Comparison of ENCODE assay signal across 15 mouse cellular contexts in the genomic region with DNA sequence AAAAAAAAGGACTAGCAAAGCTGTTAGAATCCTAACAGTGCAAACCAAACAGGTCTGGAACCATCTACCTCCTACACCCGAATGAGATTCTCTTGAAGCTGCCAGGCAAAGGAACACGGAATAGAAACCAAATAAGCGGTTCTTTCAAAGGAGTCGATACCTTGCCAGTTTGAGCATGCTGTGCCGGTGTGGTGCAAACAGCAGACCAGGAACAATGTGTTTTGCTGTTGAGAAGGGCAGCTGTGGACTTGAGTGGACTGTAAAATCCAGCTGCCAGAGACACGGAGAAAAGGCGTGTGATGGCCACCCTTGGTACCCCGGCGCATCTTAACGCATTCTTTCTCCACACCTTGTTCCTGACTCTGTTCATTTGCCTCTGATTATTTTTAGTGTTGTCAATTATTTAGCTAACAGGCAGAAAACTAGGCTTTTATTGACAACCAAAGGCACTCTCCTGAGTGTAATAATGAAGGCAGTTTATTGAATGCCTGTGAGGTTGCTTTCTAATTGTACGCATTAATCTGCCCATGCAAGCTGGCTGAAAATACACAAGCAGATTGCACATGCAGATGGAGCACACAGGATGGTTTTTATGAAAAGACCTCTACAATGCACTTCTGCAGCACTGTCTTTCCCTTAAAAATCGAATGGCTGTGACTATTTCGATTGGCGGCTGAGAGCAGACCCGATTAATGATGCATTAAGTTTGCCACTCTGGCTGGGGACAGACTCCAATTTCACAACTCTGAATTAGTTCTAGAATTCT. TPM values are rescaled to one million over a fixed set of nuclear protein-coding genes. Genes with fewer than 3 reads are reported as not detected.
A peak's percentile ranks its signal among the peaks of the same experiment; 100 is the strongest.
DNase-seq lines count a peak whose midpoint lies in the region; ATAC-seq lines count a peak whose summit lies in the region.
"Had no signal": no experiment of that assay in that cellular context is flagged by ENCODE, and none has a peak within 500 bp of the region (broad histone marks: within the 10 kb centered on the region; RNA-seq: fewer than 3 reads in every experiment).

No protein-coding gene starts in this region.

- DNase-seq in frontal cortex, postnatal 25 days (ENCODE audit: low spot score in 2 of 2), result no peak
- peak; percentile 75 for DNase-seq in layer of hippocampus, adult 9-10 months (ENCODE audit: low spot score)
- no peak for DNase-seq in adrenal gland, postnatal 10 days
- no peak for DNase-seq in kidney, adult 18-20 months
- DNase-seq in thymus, postnatal 25 days, result no peak
- DNase-seq: adrenal gland, postnatal 14 days; kidney, adult 2 months; liver; lung, postnatal 14 days; right cerebral cortex, postnatal 14 days had no signal

- H3K36me3 ChIP-seq in forebrain, embryonic 16.5 days (ENCODE audit: control insufficient read depth, insufficient read depth), result no peaks in the 10 kb centered on the region
- no peaks in the 10 kb centered on the region for H3K36me3 ChIP-seq in midbrain, embryonic 16.5 days (ENCODE audit: control insufficient read depth, insufficient read depth, low read length)
- H3K36me3 ChIP-seq: heart, embryonic 13.5 days had no signal

- H3K9ac ChIP-seq in forebrain, embryonic 16.5 days (replicated peaks; ENCODE audit: low read depth, low read length), result no peak overlapping the region
- H3K9ac ChIP-seq in midbrain, embryonic 16.5 days (ENCODE audit: low read depth, low read length), result no peak overlapping the region; the same call in 1 of the 2 replicates
- H3K9ac ChIP-seq: heart, embryonic 13.5 days had no signal

- peak overlapping the region; percentile 36 for H3K4me2 ChIP-seq in forebrain, embryonic 16.5 days (ENCODE audit: low read length)
- peak overlapping the region; percentile 47 for H3K4me2 ChIP-seq in midbrain, embryonic 16.5 days (ENCODE audit: low read length)
- H3K4me2 ChIP-seq: heart, embryonic 13.5 days had no signal

- peak overlapping the region; percentile 48 for H3K27ac ChIP-seq in forebrain, embryonic 16.5 days (ENCODE audit: low read length)
- H3K27ac ChIP-seq in midbrain, embryonic 16.5 days (ENCODE audit: low read length), result no peak overlapping the region
- H3K27ac ChIP-seq: heart, embryonic 13.5 days had no signal

- peaks cover 9% of the 10 kb centered on the region for H3K4me1 ChIP-seq in forebrain, embryonic 16.5 days (replicated peaks; ENCODE audit: control insufficient read depth, insufficient read depth, low read length)
- H3K4me1 ChIP-seq in midbrain, embryonic 16.5 days (ENCODE audit: control insufficient read depth, insufficient read depth, low read length), result peaks cover 3% of the 10 kb centered on the region
- H3K4me1 ChIP-seq: heart, embryonic 13.5 days had no signal

- H3K9me3 ChIP-seq in forebrain, embryonic 16.5 days (ENCODE audit: control insufficient read depth, low read length), result no peaks in the 10 kb centered on the region
- H3K9me3 ChIP-seq in midbrain, embryonic 16.5 days (replicated peaks; ENCODE audit: control insufficient read depth, low read length, poor library complexity, severe bottlenecking), result no peaks in the 10 kb centered on the region
- H3K9me3 ChIP-seq: heart, embryonic 13.5 days had no signal

- 0 out of 2 replicates have a peak, but pooled peaks have one; percentile 23 for ATAC-seq in frontal cortex, adult (ENCODE audit: low TSS enrichment)
- ATAC-seq in forebrain, embryonic 16.5 days, result peak; percentile 83
- ATAC-seq in midbrain, embryonic 16.5 days, result no peak
- ATAC-seq: Patski had no signal

- peak overlapping the region; percentile 11; the same call in 1 of the 2 replicates for H3K4me3 ChIP-seq in forebrain, embryonic 16.5 days (replicated peaks; ENCODE audit: low read length)
- H3K4me3 ChIP-seq in midbrain, embryonic 16.5 days (ENCODE audit: low read depth, low read length), result peak overlapping the region; percentile 5; the same call in 1 of the 2 replicates
- H3K4me3 ChIP-seq: heart, embryonic 13.5 days had no signal

- H3K27me3 ChIP-seq in forebrain, embryonic 16.5 days (replicated peaks; ENCODE audit: control insufficient read depth, insufficient read depth, low read length), result no peaks in the 10 kb centered on the region
- no peaks in the 10 kb centered on the region for H3K27me3 ChIP-seq in midbrain, embryonic 16.5 days (ENCODE audit: control insufficient read depth, insufficient read depth, low read depth, low read length)
- H3K27me3 ChIP-seq: heart, embryonic 13.5 days had no signal

- WGBS in forebrain, embryonic 16.5 days, result 17% methylated on average over 15 of the region's 15 CpGs
- WGBS in midbrain, embryonic 16.5 days, result 15% methylated on average over 15 of the region's 15 CpGs

RNA-seq across cellular contexts. Expression of gene Epsti1, which starts 38.9 kb away (rescaled TPM):
- 0.30 and 0.33 TPM in 2 replicates for polyA plus RNA-seq in forebrain, embryonic 16.5 days (2015; fragmentation: Nextera tagmentation; extraction: Ambion mirVana)
- 0.32 TPM in 1 of 2 replicates, not detected in the other for polyA plus RNA-seq in midbrain, embryonic 16.5 days (2015; fragmentation: Nextera tagmentation; extraction: Ambion mirVana)
- total RNA-seq in adrenal gland, postnatal 10 days (2021), result 1 to 10 TPM; 2.2 to 3.9 TPM
- polyA plus RNA-seq: Patski had no signal
